Mouse (Mus musculus): ENCODE data around the gene Mrtfa. TPM values are rescaled to one million over a fixed set of nuclear protein-coding genes. Genes with fewer than 3 reads are reported as not detected.

Gene Mrtfa
- polyA plus RNA-seq, 1 experiment: 18.4 TPM

GRCm38 (mm10) chr15:81097456-81097855 is 93.1 kb downstream of the Mrtfa start:
- Histone ChIP-seq H3K27ac (ENCODE audit: insufficient read depth, low read length) (no peak overlapping the region), H3K4me1 (ENCODE audit: control insufficient read depth, insufficient read depth, low read length) (no peaks in the 10 kb centered on the region), H3K4me3 (ENCODE audit: low read depth, low read length) (no peak overlapping the region), H3K9ac (ENCODE audit: low read depth, poor library complexity, severe bottlenecking) (no peak overlapping the region), H3K27me3 (ENCODE audit: control insufficient read depth, insufficient read depth, low read length, poor library complexity, severe bottlenecking) (no peaks in the 10 kb centered on the region), H3K9me3 (replicated peaks; ENCODE audit: control insufficient read depth, insufficient read depth, low read length, poor library complexity, severe bottlenecking) (no peaks in the 10 kb centered on the region), H3K36me3 (ENCODE audit: control insufficient read depth, insufficient read depth, low read length, poor library complexity, severe bottlenecking) (no peaks in the 10 kb centered on the region)
- TF ChIP-seq EP300 (IDR thresholded peaks at IDR 0.05; ENCODE audit: insufficient read depth, low read depth, low read length) (no peak), CTCF (IDR thresholded peaks at IDR 0.05; ENCODE audit: low read depth, low read length) (no peak), POLR2A (IDR thresholded peaks at IDR 0.05; ENCODE audit: insufficient read depth, low read length) (no peak)

GRCm38 (mm10) chr15:81096329-81097055 is 94.1 kb downstream of the Mrtfa start:
- Histone ChIP-seq H3K36me3 (ENCODE audit: control insufficient read depth, insufficient read depth, low read length, poor library complexity, severe bottlenecking) (no peaks in the 10 kb centered on the region), H3K4me1 (ENCODE audit: control insufficient read depth, insufficient read depth, low read length) (no peaks in the 10 kb centered on the region), H3K4me3 (ENCODE audit: low read depth, low read length) (no peak overlapping the region), H3K27me3 (ENCODE audit: control insufficient read depth, insufficient read depth, low read length, poor library complexity, severe bottlenecking) (no peaks in the 10 kb centered on the region), H3K9me3 (replicated peaks; ENCODE audit: control insufficient read depth, insufficient read depth, low read length, poor library complexity, severe bottlenecking) (no peaks in the 10 kb centered on the region), H3K27ac (ENCODE audit: insufficient read depth, low read length) (no peak overlapping the region), H3K9ac (ENCODE audit: low read depth, poor library complexity, severe bottlenecking) (no peak overlapping the region)
- no peak for TF ChIP-seq EP300 (IDR thresholded peaks at IDR 0.05; ENCODE audit: insufficient read depth, low read depth, low read length)
- no peak for TF ChIP-seq CTCF (IDR thresholded peaks at IDR 0.05; ENCODE audit: low read depth, low read length)
- TF ChIP-seq POLR2A (IDR thresholded peaks at IDR 0.05; ENCODE audit: insufficient read depth, low read length): no peak

GRCm38 (mm10) chr15:81093032-81093431 is 97.5 kb downstream of the Mrtfa start:
- H3K4me1 ChIP-seq (ENCODE audit: control insufficient read depth, insufficient read depth, low read length): no peaks in the 10 kb centered on the region
- H3K27ac ChIP-seq (ENCODE audit: insufficient read depth, low read length): no peak overlapping the region
- TF ChIP-seq POLR2A (IDR thresholded peaks at IDR 0.05; ENCODE audit: insufficient read depth, low read length): no peak
- no peak for TF ChIP-seq EP300 (IDR thresholded peaks at IDR 0.05; ENCODE audit: insufficient read depth, low read depth, low read length)
- no peak for TF ChIP-seq CTCF (IDR thresholded peaks at IDR 0.05; ENCODE audit: low read depth, low read length)
- H3K27me3 ChIP-seq (ENCODE audit: control insufficient read depth, insufficient read depth, low read length, poor library complexity, severe bottlenecking): no peaks in the 10 kb centered on the region
- H3K36me3 ChIP-seq (ENCODE audit: control insufficient read depth, insufficient read depth, low read length, poor library complexity, severe bottlenecking): no peaks in the 10 kb centered on the region
- H3K9me3 ChIP-seq (replicated peaks; ENCODE audit: control insufficient read depth, insufficient read depth, low read length, poor library complexity, severe bottlenecking): no peaks in the 10 kb centered on the region
- no peak overlapping the region for H3K4me3 ChIP-seq (ENCODE audit: low read depth, low read length)
- no peak overlapping the region for H3K9ac ChIP-seq (ENCODE audit: low read depth, poor library complexity, severe bottlenecking)

GRCm38 (mm10) chr15:81091718-81092117 is 98.8 kb downstream of the Mrtfa start:
- Histone ChIP-seq H3K9me3 (replicated peaks; ENCODE audit: control insufficient read depth, insufficient read depth, low read length, poor library complexity, severe bottlenecking) (no peaks in the 10 kb centered on the region), H3K4me3 (ENCODE audit: low read depth, low read length) (no peak overlapping the region), H3K9ac (ENCODE audit: low read depth, poor library complexity, severe bottlenecking) (no peak overlapping the region), H3K4me1 (ENCODE audit: control insufficient read depth, insufficient read depth, low read length) (no peaks in the 10 kb centered on the region), H3K27ac (ENCODE audit: insufficient read depth, low read length) (no peak overlapping the region), H3K27me3 (ENCODE audit: control insufficient read depth, insufficient read depth, low read length, poor library complexity, severe bottlenecking) (no peaks in the 10 kb centered on the region), H3K36me3 (ENCODE audit: control insufficient read depth, insufficient read depth, low read length, poor library complexity, severe bottlenecking) (no peaks in the 10 kb centered on the region)
- TF ChIP-seq EP300 (IDR thresholded peaks at IDR 0.05; ENCODE audit: insufficient read depth, low read depth, low read length) (no peak), CTCF (IDR thresholded peaks at IDR 0.05; ENCODE audit: low read depth, low read length) (no peak), POLR2A (IDR thresholded peaks at IDR 0.05; ENCODE audit: insufficient read depth, low read length) (no peak)

- no peak overlapping the region for H3K9ac ChIP-seq (ENCODE audit: low read depth, poor library complexity, severe bottlenecking)
- no peaks in the 10 kb centered on the region for H3K36me3 ChIP-seq (ENCODE audit: control insufficient read depth, insufficient read depth, low read length, poor library complexity, severe bottlenecking)
- no peak overlapping the region for H3K4me3 ChIP-seq (ENCODE audit: low read depth, low read length)
- H3K27me3 ChIP-seq (ENCODE audit: control insufficient read depth, insufficient read depth, low read length, poor library complexity, severe bottlenecking): no peaks in the 10 kb centered on the region
- H3K27ac ChIP-seq (ENCODE audit: insufficient read depth, low read length): no peak overlapping the region
- no peaks in the 10 kb centered on the region for H3K9me3 ChIP-seq (replicated peaks; ENCODE audit: control insufficient read depth, insufficient read depth, low read length, poor library complexity, severe bottlenecking)
- H3K4me1 ChIP-seq (ENCODE audit: control insufficient read depth, insufficient read depth, low read length): no peaks in the 10 kb centered on the region
- no peak for TF ChIP-seq POLR2A (IDR thresholded peaks at IDR 0.05; ENCODE audit: insufficient read depth, low read length)
- no peak for TF ChIP-seq EP300 (IDR thresholded peaks at IDR 0.05; ENCODE audit: insufficient read depth, low read depth, low read length)
These were observed 103.0 kb downstream of the Mrtfa start for GRCm38 (mm10) chr15:81087529-81087928.

GRCm38 (mm10) chr15:81086644-81087480 is 103.7 kb downstream of the Mrtfa start:
- Histone ChIP-seq H3K4me1 (ENCODE audit: control insufficient read depth, insufficient read depth, low read length) (no peaks in the 10 kb centered on the region), H3K36me3 (ENCODE audit: control insufficient read depth, insufficient read depth, low read length, poor library complexity, severe bottlenecking) (no peaks in the 10 kb centered on the region), H3K27me3 (ENCODE audit: control insufficient read depth, insufficient read depth, low read length, poor library complexity, severe bottlenecking) (no peaks in the 10 kb centered on the region), H3K4me3 (ENCODE audit: low read depth, low read length) (no peak overlapping the region), H3K9ac (ENCODE audit: low read depth, poor library complexity, severe bottlenecking) (no peak overlapping the region), H3K27ac (ENCODE audit: insufficient read depth, low read length) (no peak overlapping the region), H3K9me3 (replicated peaks; ENCODE audit: control insufficient read depth, insufficient read depth, low read length, poor library complexity, severe bottlenecking) (no peaks in the 10 kb centered on the region)
- TF ChIP-seq CTCF (IDR thresholded peaks at IDR 0.05; ENCODE audit: low read depth, low read length) (no peak), POLR2A (IDR thresholded peaks at IDR 0.05; ENCODE audit: insufficient read depth, low read length) (no peak), EP300 (IDR thresholded peaks at IDR 0.05; ENCODE audit: insufficient read depth, low read depth, low read length) (no peak)

Data from ES-Bruce4 (cell line).